Mouse (Mus musculus): ENCODE data around the gene Csk. TPM values are rescaled to one million over a fixed set of nuclear protein-coding genes. Genes with fewer than 3 reads are reported as not detected.

The Csk gene
- total and polyA plus RNA-seq, 3 experiments = 213 to 338 TPM; not detected in 1

GRCm38 (mm10) chr9:57597265-57597664, 56.2 kb downstream of the Csk start (continued):
- TF ChIP-seq EP300 (IDR thresholded peaks at IDR 0.05; ENCODE audit: low read depth in 1 of 2, low read length in 2 of 2) = no peak

GRCm38 (mm10) chr9:57594174-57594509, 59.3 kb downstream of the Csk start:
- Histone ChIP-seq H3K27ac (ENCODE audit: control insufficient read depth, low read depth, low read length) (no peak overlapping the region), H3K27me3 (ENCODE audit: control insufficient read depth in 1 of 2, insufficient read depth in 2 of 2, low read length in 2 of 2) (no peaks in the 10 kb centered on the region), H3K9ac (ENCODE audit: control insufficient read depth, low read depth, low read length, poor library complexity, severe bottlenecking) (no peak overlapping the region), H3K9me3 (replicated peaks; ENCODE audit: insufficient read depth, low read length) (no peaks in the 10 kb centered on the region), H3K36me3 (ENCODE audit: control insufficient read depth in 1 of 2, insufficient read depth in 2 of 2, low read length in 2 of 2) (no peaks in the 10 kb centered on the region), H3K4me3 (ENCODE audit: control insufficient read depth in 1 of 2, insufficient read depth in 1 of 2, low read depth in 2 of 2, low read length in 2 of 2) (no peak overlapping the region), H3K79me2 (ENCODE audit: control insufficient read depth, insufficient read depth, low read length, poor library complexity) (peaks cover 3% of the 10 kb centered on the region; the same call in 1 of the 2 replicates), H3K4me1 (ENCODE audit: control insufficient read depth in 1 of 2, insufficient read depth in 2 of 2, low read length in 2 of 2) (peaks cover 0 to under 1% of the 10 kb centered on the region in 2 experiments; a peak in 1 of 4 replicates)
- no peak for TF ChIP-seq ZKSCAN1 (IDR thresholded peaks at IDR 0.05; ENCODE audit: low read depth, low read length)
- TF ChIP-seq EP300 (IDR thresholded peaks at IDR 0.05; ENCODE audit: low read depth in 1 of 2, low read length in 2 of 2) = no peak
- TF ChIP-seq RCOR1 (IDR thresholded peaks at IDR 0.05; ENCODE audit: low read depth, low read length) = no peak
- no peak for TF ChIP-seq ZNF384 (IDR thresholded peaks at IDR 0.05; ENCODE audit: low read depth, low read length)
- TF ChIP-seq SMC3 (IDR thresholded peaks at IDR 0.05; ENCODE audit: low read depth, low read length) = no peak
- no peak for TF ChIP-seq RAD21 (IDR thresholded peaks at IDR 0.05; ENCODE audit: low read depth, low read length)
- TF ChIP-seq ZC3H11A (IDR thresholded peaks at IDR 0.05; ENCODE audit: low read depth, low read length) = no peak
- no peak for TF ChIP-seq CHD2 (IDR thresholded peaks at IDR 0.05; ENCODE audit: low read length)
- no peak for TF ChIP-seq POLR2AphosphoS5 (IDR thresholded peaks at IDR 0.05; ENCODE audit: borderline replicate concordance, low read depth, low read length)
- no peak for TF ChIP-seq MXI1 (IDR thresholded peaks at IDR 0.05; ENCODE audit: low read depth, low read length)
- no peak for TF ChIP-seq MAZ (IDR thresholded peaks at IDR 0.05; ENCODE audit: low read depth, low read length)
- TF ChIP-seq TBP (IDR thresholded peaks at IDR 0.05; ENCODE audit: low read depth, low read length) = no peak
- no peak for TF ChIP-seq POLR2A (IDR thresholded peaks at IDR 0.05; ENCODE audit: control insufficient read depth in 1 of 2, insufficient read depth in 1 of 2, low read depth in 1 of 2, low read length in 2 of 2, poor library complexity in 1 of 2)
- no peak for TF ChIP-seq UBTF (IDR thresholded peaks at IDR 0.05; ENCODE audit: borderline replicate concordance, insufficient read depth, low read depth, low read length)
- no peak for TF ChIP-seq CTCF (IDR thresholded peaks at IDR 0.05 in 2 of 3, conservative IDR thresholded peaks at IDR 0.05 in 1 of 3; ENCODE audit: control insufficient read depth in 1 of 3, insufficient read depth in 1 of 3, low read depth in 2 of 3, low read length in 3 of 3, poor library complexity in 1 of 3, severe bottlenecking in 1 of 3)
- TF ChIP-seq JUND (IDR thresholded peaks at IDR 0.05; ENCODE audit: low read depth, low read length) = no peak
- TF ChIP-seq POLR2AphosphoS2 (IDR thresholded peaks at IDR 0.05; ENCODE audit: low read length) = no peak
- DNase-seq (ENCODE audit: low read depth, low spot score) = no peak

DNA sequence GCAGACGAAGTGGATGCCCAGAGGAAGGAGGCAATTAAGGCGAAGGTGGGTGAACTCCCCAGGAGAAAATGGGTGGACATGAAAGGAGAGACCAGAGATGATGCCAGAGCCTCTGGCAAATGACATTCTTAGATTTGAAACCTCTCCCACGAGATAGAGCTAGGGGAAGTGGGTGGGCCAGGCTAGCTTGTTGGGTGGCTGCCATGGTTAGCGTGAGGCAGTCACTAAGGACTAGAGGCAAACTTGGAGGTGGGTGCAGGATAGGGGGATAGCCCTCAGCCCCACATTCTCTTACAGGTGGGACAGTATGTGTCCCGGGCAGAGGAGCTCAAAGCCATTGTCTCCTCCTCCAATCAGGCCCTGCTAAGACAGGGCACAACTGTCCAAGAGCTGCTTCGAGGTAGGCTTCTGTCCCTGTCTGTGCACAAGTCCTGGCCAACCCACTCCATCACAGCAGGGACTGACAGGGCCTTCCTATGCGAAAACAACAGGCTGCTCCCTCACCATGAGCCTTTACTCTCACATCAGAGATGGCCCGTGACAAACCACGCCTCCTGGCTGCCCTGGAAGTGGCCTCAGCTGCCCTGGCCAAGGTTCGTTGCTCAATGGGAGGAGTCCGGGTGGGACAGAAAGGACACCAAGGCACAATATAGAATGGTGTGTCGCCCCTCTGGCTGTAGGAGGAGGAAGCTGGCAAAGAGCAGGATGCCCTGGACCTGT, 59.8 kb downstream of the Csk start:
- TF ChIP-seq CHD1 (IDR thresholded peaks at IDR 0.05; ENCODE audit: low read depth, low read length) (no peak), RAD21 (IDR thresholded peaks at IDR 0.05; ENCODE audit: low read depth, low read length) (no peak), MAZ (IDR thresholded peaks at IDR 0.05; ENCODE audit: low read depth, low read length) (no peak), NELFE (IDR thresholded peaks at IDR 0.05; ENCODE audit: low read depth, low read length) (no peak), POLR2AphosphoS5 (IDR thresholded peaks at IDR 0.05; ENCODE audit: borderline replicate concordance, low read depth, low read length) (no peak), CTCF (IDR thresholded peaks at IDR 0.05 in 2 of 3, conservative IDR thresholded peaks at IDR 0.05 in 1 of 3; ENCODE audit: control insufficient read depth in 1 of 3, insufficient read depth in 1 of 3, low read depth in 2 of 3, low read length in 3 of 3, poor library complexity in 1 of 3, severe bottlenecking in 1 of 3) (no peak), NRF1 (IDR thresholded peaks at IDR 0.05; ENCODE audit: insufficient read depth, low read depth, low read length, poor library complexity, severe bottlenecking) (no peak), ZNF384 (IDR thresholded peaks at IDR 0.05; ENCODE audit: low read depth, low read length) (no peak), GABPA (IDR thresholded peaks at IDR 0.05; ENCODE audit: low read depth, low read length) (no peak), ZMIZ1 (IDR thresholded peaks at IDR 0.05; ENCODE audit: low read depth, low read length) (no peak), ZC3H11A (IDR thresholded peaks at IDR 0.05; ENCODE audit: low read depth, low read length) (no peak), MAFK (IDR thresholded peaks at IDR 0.05; ENCODE audit: borderline replicate concordance, low read depth, low read length) (no peak), POLR2A (IDR thresholded peaks at IDR 0.05; ENCODE audit: control insufficient read depth in 1 of 2, insufficient read depth in 1 of 2, low read depth in 1 of 2, low read length in 2 of 2, poor library complexity in 1 of 2) (no peak), USF1 (IDR thresholded peaks at IDR 0.05; ENCODE audit: low read depth, low read length) (no peak)
- no peak overlapping the region for H3K27ac ChIP-seq (ENCODE audit: control insufficient read depth, low read depth, low read length)
- H3K4me1 ChIP-seq (ENCODE audit: control insufficient read depth in 1 of 2, insufficient read depth in 2 of 2, low read length in 2 of 2) = peaks cover 0 to 5% of the 10 kb centered on the region in 2 experiments; a peak in 2 of 4 replicates
- peaks cover 3% of the 10 kb centered on the region; the same call in 1 of the 2 replicates for H3K79me2 ChIP-seq (ENCODE audit: control insufficient read depth, insufficient read depth, low read length, poor library complexity)
- DNase-seq (ENCODE audit: low read depth, low spot score) = peak; percentile 22
- H3K9me3 ChIP-seq (replicated peaks; ENCODE audit: insufficient read depth, low read length) = no peaks in the 10 kb centered on the region
- H3K36me3 ChIP-seq (ENCODE audit: control insufficient read depth in 1 of 2, insufficient read depth in 2 of 2, low read length in 2 of 2) = no peaks in the 10 kb centered on the region; a peak in 1 of 4 replicates
- no peak overlapping the region for H3K9ac ChIP-seq (ENCODE audit: control insufficient read depth, low read depth, low read length, poor library complexity, severe bottlenecking)
- H3K4me3 ChIP-seq (ENCODE audit: control insufficient read depth in 1 of 2, insufficient read depth in 1 of 2, low read depth in 2 of 2, low read length in 2 of 2) = no peak overlapping the region
- no peaks in the 10 kb centered on the region for H3K27me3 ChIP-seq (ENCODE audit: control insufficient read depth in 1 of 2, insufficient read depth in 2 of 2, low read length in 2 of 2)

Data from MEL (cell line).